Mouse (Mus musculus) cerebellum, postnatal 25 days (tissue): ENCODE measurements at regions not wholly inside any gene's neighbourhood (a gene's known extent, or its start where the extent isn't known, plus 50 kb on each side); places are given as distances from the start of the nearest gene placed in this dataset.

Experiments used
- DNase-seq, 2 experiments: peaks; one replicate each; pipeline ENCODE4 v3.0.0; 2021; ENCODE audit warnings: mixed read lengths in 2 of 2

DNA sequence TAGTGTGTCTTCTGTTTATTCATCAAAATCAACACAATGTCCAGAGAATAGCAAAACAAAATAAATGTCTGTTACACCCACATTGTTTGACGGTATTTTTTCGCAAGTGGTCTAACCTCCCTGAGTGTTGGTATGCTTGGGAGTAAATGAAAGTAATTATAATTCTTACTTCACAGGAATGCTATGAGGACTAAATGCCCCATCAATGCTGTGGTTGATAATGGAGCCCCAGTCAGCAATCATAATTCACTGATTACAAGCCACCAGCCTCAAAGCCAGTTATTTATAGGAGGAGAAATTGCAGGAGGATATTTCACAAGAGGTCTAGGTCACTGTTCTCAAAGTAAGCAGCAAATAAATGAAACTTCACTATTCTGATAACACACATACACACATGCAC is 129.6 kb upstream of the Hand2 start:
- no peak for DNase-seq

GRCm38 (mm10) chr8:57200280-57200679 is 120.5 kb upstream of the Hand2 start:
- no peak for DNase-seq

DNA sequence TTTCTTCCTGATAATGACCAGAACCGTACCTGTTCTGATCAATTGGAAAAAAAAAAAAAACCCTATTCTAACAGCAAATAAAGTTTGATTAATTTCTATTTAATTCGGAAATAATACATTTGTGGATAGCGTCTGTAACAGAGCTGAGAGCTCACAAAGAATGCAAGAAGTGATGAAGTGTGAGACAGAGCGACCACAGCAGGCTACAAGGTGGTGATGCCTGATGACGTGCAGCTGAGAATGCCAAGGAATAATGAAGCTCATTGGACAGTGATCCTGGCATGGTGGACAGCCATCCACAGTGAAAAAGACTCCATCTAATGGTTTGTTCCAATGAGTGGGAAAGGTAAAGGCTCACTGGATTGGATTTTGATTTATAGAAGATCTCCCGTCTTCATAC is 111.2 kb upstream of the Hand2 start:
- no peak for DNase-seq

DNA sequence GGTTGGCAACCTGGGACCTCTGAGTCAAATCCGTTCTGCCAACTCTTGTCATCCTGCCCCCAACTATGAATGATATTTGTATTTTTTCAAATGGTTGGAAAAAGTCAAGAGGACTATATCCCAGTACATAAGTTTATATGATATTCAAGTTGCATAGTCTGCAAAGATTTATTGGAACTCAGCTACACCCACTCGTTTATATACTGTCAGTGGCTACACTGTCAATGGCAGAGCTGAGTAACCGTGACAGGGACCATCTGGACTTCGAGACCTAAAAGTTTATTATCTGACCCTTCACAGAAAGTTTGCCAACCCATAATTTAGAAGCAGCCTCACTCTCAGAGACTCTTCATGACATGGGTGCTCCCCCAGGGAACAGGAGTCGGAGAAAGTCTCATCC is 107.7 kb upstream of the Hand2 start:
- DNase-seq: no peak

DNA sequence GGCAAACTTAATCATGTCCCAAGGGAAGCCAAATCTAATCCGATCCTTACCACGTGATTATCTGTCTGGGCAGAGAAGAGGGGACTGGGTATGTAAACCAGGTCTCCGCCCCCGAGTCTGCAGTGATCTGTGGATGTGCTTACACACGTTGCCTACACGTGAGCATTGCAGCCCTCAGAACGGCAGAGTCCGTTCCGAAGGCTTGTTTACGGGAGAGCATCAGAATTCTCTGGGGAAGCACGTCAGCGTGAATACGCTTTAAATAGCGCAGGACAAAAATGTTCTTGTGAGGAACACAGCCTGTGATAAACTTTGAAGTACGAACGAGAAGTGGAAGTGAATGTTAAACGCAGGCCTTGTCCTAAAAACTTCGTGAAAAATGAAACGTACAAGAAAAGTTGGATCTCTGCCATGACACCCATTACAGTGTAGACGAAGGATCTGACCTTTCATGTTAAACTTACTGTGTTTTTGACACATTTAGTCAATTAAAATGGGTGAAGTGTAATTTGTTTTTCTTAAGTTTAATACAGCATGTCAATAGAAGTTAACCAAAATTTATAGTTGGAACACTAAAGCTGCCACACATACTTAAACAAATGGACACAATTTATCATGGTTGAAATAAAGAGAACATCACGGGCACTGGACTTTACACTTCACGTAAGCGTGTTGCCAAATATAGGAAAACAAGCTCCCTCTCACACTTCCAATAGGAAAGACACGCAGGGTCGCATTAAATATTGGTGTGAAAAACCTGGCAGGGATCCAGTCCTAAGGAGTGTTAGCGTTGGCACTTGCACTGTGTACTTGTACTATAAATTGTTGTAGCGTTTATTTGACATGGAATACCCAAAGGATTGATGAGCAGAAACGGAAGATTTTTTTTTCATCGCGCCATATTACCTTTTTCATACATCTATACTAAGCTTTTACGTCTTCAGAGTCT is 106.5 kb upstream of the Hand2 start:
- peak in 1 of 2 experiments; percentile 3 for DNase-seq

DNA sequence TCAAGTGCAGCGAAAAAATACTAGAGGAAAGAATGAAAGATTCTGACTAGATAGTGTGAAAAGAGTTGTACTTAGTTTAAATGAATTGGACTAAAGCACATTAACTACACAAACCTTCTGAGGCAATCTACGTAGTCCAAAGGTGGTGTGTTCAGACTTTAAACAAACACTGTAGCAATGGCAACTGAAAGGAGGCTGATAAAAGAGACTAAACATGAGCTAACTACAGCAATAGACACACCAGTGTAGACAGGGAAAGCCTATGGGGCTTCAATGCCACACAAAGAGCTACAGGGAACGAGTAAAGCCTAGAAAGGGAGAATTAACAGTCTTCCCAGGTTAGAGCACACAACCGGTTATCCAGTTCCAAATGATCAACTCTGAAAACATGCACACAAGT is 90.2 kb upstream of the Hand2 start:
- DNase-seq: no peak

- no peak for DNase-seq
Measured at GRCm38 (mm10) chr8:57242301-57242700, 78.5 kb upstream of the Hand2 start.

- DNase-seq: no peak
Measured at GRCm38 (mm10) chr8:57249061-57249460, 71.7 kb upstream of the Hand2 start.
